In genomic region chr3:52708746-52709145, GRCm38 (mm10) we compare ENCODE assay signal across 16 mouse cellular contexts.
"Had no signal": no experiment of that assay in that cellular context is flagged by ENCODE, and none has a peak within 500 bp of the region (broad histone marks: within the 10 kb centered on the region; RNA-seq: fewer than 3 reads in every experiment).

No protein-coding gene starts in this region.

- H3K9ac ChIP-seq: lung, embryonic 15.5 days; midbrain, embryonic 12.5 days; neural tube, embryonic 12.5 days; stomach, embryonic 15.5 days had no signal

- H3K9me3 ChIP-seq: lung, embryonic 15.5 days; megakaryocyte, embryonic 14.5 days; midbrain, embryonic 10.5 days; midbrain, embryonic 12.5 days; neural tube, embryonic 12.5 days; stomach, embryonic 15.5 days had no signal

- H3K4me1 ChIP-seq: megakaryocyte, embryonic 14.5 days; midbrain, embryonic 12.5 days; neural tube, embryonic 12.5 days; stomach, embryonic 15.5 days had no signal

- H3K4me3 ChIP-seq: lung, embryonic 15.5 days; megakaryocyte, embryonic 14.5 days; midbrain, embryonic 10.5 days; midbrain, embryonic 12.5 days; neural tube, embryonic 12.5 days; stomach, embryonic 15.5 days had no signal

- H3K27me3 ChIP-seq: lung, embryonic 15.5 days; midbrain, embryonic 12.5 days; neural tube, embryonic 12.5 days; stomach, embryonic 15.5 days had no signal

- H3K27ac ChIP-seq: lung, embryonic 15.5 days; macrophage; midbrain, embryonic 10.5 days; midbrain, embryonic 12.5 days; neural tube, embryonic 12.5 days; stomach, embryonic 15.5 days; stomach, postnatal 0 days had no signal

- H3K4me2 ChIP-seq: lung, embryonic 15.5 days; midbrain, embryonic 12.5 days; neural tube, embryonic 12.5 days; stomach, embryonic 15.5 days had no signal

- H3K36me3 ChIP-seq: lung, embryonic 15.5 days; midbrain, embryonic 10.5 days; midbrain, embryonic 12.5 days; neural tube, embryonic 12.5 days; stomach, embryonic 15.5 days had no signal

- ATAC-seq: lung, postnatal 0 days; midbrain, embryonic 16.5 days had no signal

- DNase-seq: lung, adult 2 months; midbrain, embryonic 14.5 days; right cerebral cortex, postnatal 14 days; thymus, adult 2 months; thymus, postnatal 25 days; thymus, postnatal 4 days had no signal
